Comparison of ENCODE assay signal across 13 mouse cellular contexts in genomic region chr7:24372786-24373185, GRCm38 (mm10). TPM values are rescaled to one million over a fixed set of nuclear protein-coding genes. Genes with fewer than 3 reads are reported as not detected.
A peak's percentile ranks its signal among the peaks of the same experiment; 100 is the strongest.
DNase-seq lines count a peak whose midpoint lies in the region; ATAC-seq and TF ChIP-seq lines count a peak whose summit lies in the region.
"Had no signal": no experiment of that assay in that cellular context is flagged by ENCODE, and none has a peak within 500 bp of the region (broad histone marks: within the 10 kb centered on the region; RNA-seq: fewer than 3 reads in every experiment).

No protein-coding gene starts in this region.

- no peak for DNase-seq in heart, postnatal 10 days
- DNase-seq in spleen, adult 2 months (ENCODE audit: low read depth in 1 of 2, low spot score in 2 of 2), result no peak
- DNase-seq in spleen, adult 18-20 months, result no peak
- DNase-seq in liver, embryonic 11.5 days (ENCODE audit: low spot score), result no peak
- DNase-seq in thymus, postnatal 4 days, result peak; percentile 61
- no peak for DNase-seq in frontal cortex, postnatal 14 days (ENCODE audit: low spot score in 2 of 2)
- DNase-seq: gastrocnemius, postnatal 25 days; kidney, adult 8-10 months had no signal

- H3K9ac ChIP-seq in heart, embryonic 15.5 days, result no peak overlapping the region
- peak overlapping the region; percentile 98 for H3K9ac ChIP-seq in liver, embryonic 11.5 days (ENCODE audit: low read depth, low read length)
- H3K9ac ChIP-seq: embryonic facial prominence, embryonic 15.5 days had no signal

- TF ChIP-seq CTCF in spleen, adult 2 months (IDR thresholded peaks at IDR 0.05; ENCODE audit: extremely low read depth, insufficient read depth, insufficient read length, insufficient replicate concordance), result no peak

- H3K36me3 ChIP-seq in heart, embryonic 15.5 days, result no peaks in the 10 kb centered on the region
- peaks cover 2% of the 10 kb centered on the region; the same call in 1 of the 2 replicates for H3K36me3 ChIP-seq in spleen, adult 2 months (ENCODE audit: control insufficient read depth, insufficient read depth, low read length)
- H3K36me3 ChIP-seq in liver, embryonic 11.5 days (ENCODE audit: control insufficient read depth, insufficient read depth, low read length), result peaks cover 6% of the 10 kb centered on the region; the same call in 1 of the 2 replicates
- H3K36me3 ChIP-seq: embryonic facial prominence, embryonic 15.5 days had no signal

- 51% methylated on average over 4 of the region's 4 CpGs for WGBS in heart, embryonic 15.5 days
- 10% methylated on average over 4 of the region's 4 CpGs for WGBS in spleen, adult 2 months
- 45% methylated on average over 4 of the region's 4 CpGs for WGBS in liver, embryonic 11.5 days

- H3K9me3 ChIP-seq in heart, embryonic 15.5 days (replicated peaks), result no peaks in the 10 kb centered on the region
- no peaks in the 10 kb centered on the region for H3K9me3 ChIP-seq in liver, embryonic 11.5 days (ENCODE audit: control insufficient read depth, low read length)
- H3K9me3 ChIP-seq: embryonic facial prominence, embryonic 15.5 days had no signal

- H3K4me2 ChIP-seq in heart, embryonic 15.5 days, result peak overlapping the region; percentile 20; the same call in 1 of the 2 replicates
- H3K4me2 ChIP-seq in liver, embryonic 11.5 days, result peak overlapping the region; percentile 95
- H3K4me2 ChIP-seq: embryonic facial prominence, embryonic 15.5 days had no signal

- no peak for ATAC-seq in heart, embryonic 15.5 days (replicated peaks; ENCODE audit: insufficient number of reproducible peaks, insufficient read depth, low FRiP score, low read depth)
- no peak for ATAC-seq in liver, embryonic 11.5 days (replicated peaks; ENCODE audit: low FRiP score)
- ATAC-seq in granulocyte monocyte progenitor cell, adult 5-6 weeks (replicated peaks; ENCODE audit: poor library complexity, severe bottlenecking), result no peak

- H3K27ac ChIP-seq in heart, embryonic 15.5 days, result no peak overlapping the region; the same call in 1 of the 2 replicates
- peak overlapping the region; percentile 93 for H3K27ac ChIP-seq in spleen, adult 2 months (ENCODE audit: insufficient read depth, low read length)
- H3K27ac ChIP-seq in liver, embryonic 11.5 days (ENCODE audit: low read depth, low read length), result peak overlapping the region; percentile 99
- H3K27ac ChIP-seq: embryonic facial prominence, embryonic 15.5 days had no signal

- intact Hi-C loops in heart, postnatal 10 days (cut with DNase I), result no loop called here

- peaks cover 4% of the 10 kb centered on the region for H3K27me3 ChIP-seq in heart, embryonic 15.5 days
- no peaks in the 10 kb centered on the region for H3K27me3 ChIP-seq in spleen, adult 2 months (ENCODE audit: control insufficient read depth, insufficient read depth, low read length)
- no peaks in the 10 kb centered on the region; the same call in 1 of the 2 replicates for H3K27me3 ChIP-seq in liver, embryonic 11.5 days (replicated peaks; ENCODE audit: control insufficient read depth, insufficient read depth, low read length)

- peaks cover 23% of the 10 kb centered on the region for H3K4me1 ChIP-seq in heart, embryonic 15.5 days (replicated peaks)
- H3K4me1 ChIP-seq in spleen, adult 2 months (ENCODE audit: control insufficient read depth, insufficient read depth, insufficient read length), result peaks cover 39% of the 10 kb centered on the region
- H3K4me1 ChIP-seq in liver, embryonic 11.5 days (replicated peaks; ENCODE audit: control insufficient read depth, insufficient read depth, low read length), result peaks cover 32% of the 10 kb centered on the region

- no peak overlapping the region; the same call in 1 of the 2 replicates for H3K4me3 ChIP-seq in heart, embryonic 15.5 days
- H3K4me3 ChIP-seq in spleen, adult 2 months (ENCODE audit: extremely low read depth, insufficient read depth, insufficient read length), result peak overlapping the region; percentile 59; the same call in 1 of the 2 replicates
- H3K4me3 ChIP-seq in liver, embryonic 11.5 days (ENCODE audit: low read depth, low read length), result peak overlapping the region; percentile 82
- H3K4me3 ChIP-seq: embryonic facial prominence, embryonic 15.5 days had no signal

- TF ChIP-seq POLR2A in spleen, adult 2 months (IDR thresholded peaks at IDR 0.05; ENCODE audit: low read depth, low read length), result no peak

RNA-seq across cellular contexts. Expression of gene Kcnn4, which starts 2.7 kb away (rescaled TPM):
- polyA plus RNA-seq in heart, embryonic 15.5 days (2015; fragmentation: Nextera tagmentation; extraction: Ambion mirVana), result 1.7 and 8.5 TPM in 2 replicates
- 1 to 10 TPM; 1.2 to 2.2 TPM for total RNA-seq in heart, postnatal 10 days (2021)
- polyA plus RNA-seq in spleen, adult 2 months (2012; rRNA removed), result 102 and 133 TPM in 2 replicates
- 119 and 123 TPM in 2 replicates for polyA plus RNA-seq in liver, embryonic 11.5 days (2014; fragmentation: Nextera tagmentation; extraction: Ambion mirVana)
- 24.2 and 31.4 TPM in 2 replicates for total RNA-seq in granulocyte monocyte progenitor cell, adult 5-6 weeks (2014; fragmentation: Nextera tagmentation)
- 36.3 and 43.5 TPM in 2 replicates for total RNA-seq in granulocyte monocyte progenitor cell, adult 5-6 weeks (2017)

RNA-seq across cellular contexts. Expression of gene Lypd5, which starts 23.8 kb away (rescaled TPM):
- 0.09 TPM in 1 of 2 replicates, not detected in the other for polyA plus RNA-seq in heart, embryonic 15.5 days (2015; fragmentation: Nextera tagmentation; extraction: Ambion mirVana)
- total RNA-seq in heart, postnatal 10 days (2021), result not detected
- not detected in 2 replicates for polyA plus RNA-seq in spleen, adult 2 months (2012; rRNA removed)
- polyA plus RNA-seq in liver, embryonic 11.5 days (2014; fragmentation: Nextera tagmentation; extraction: Ambion mirVana), result not detected in 2 replicates
- not detected in 2 replicates for total RNA-seq in granulocyte monocyte progenitor cell, adult 5-6 weeks (2014; fragmentation: Nextera tagmentation)
- not detected in 2 replicates for total RNA-seq in granulocyte monocyte progenitor cell, adult 5-6 weeks (2017)
- total RNA-seq: gastrocnemius, postnatal 25 days had no signal
- polyA plus RNA-seq: stomach, embryonic 14.5 days had no signal

RNA-seq across cellular contexts. Expression of gene Smg9, which starts 26.6 kb away (rescaled TPM):
- 17.1 and 23.8 TPM in 2 replicates for polyA plus RNA-seq in heart, embryonic 15.5 days (2015; fragmentation: Nextera tagmentation; extraction: Ambion mirVana)
- total RNA-seq in heart, postnatal 10 days (2021), result 10 to 100 TPM; 12.8 to 14.9 TPM
- polyA plus RNA-seq in spleen, adult 2 months (2012; rRNA removed), result 55.7 and 83.3 TPM in 2 replicates
- polyA plus RNA-seq in liver, embryonic 11.5 days (2014; fragmentation: Nextera tagmentation; extraction: Ambion mirVana), result 30.2 and 34.8 TPM in 2 replicates
- 21.6 and 29.5 TPM in 2 replicates for total RNA-seq in granulocyte monocyte progenitor cell, adult 5-6 weeks (2014; fragmentation: Nextera tagmentation)
- 19.5 and 21.8 TPM in 2 replicates for total RNA-seq in granulocyte monocyte progenitor cell, adult 5-6 weeks (2017)

RNA-seq across cellular contexts. Expression of gene Tescl, which starts 39.0 kb away (rescaled TPM):
- polyA plus RNA-seq in heart, embryonic 15.5 days (2015; fragmentation: Nextera tagmentation; extraction: Ambion mirVana), result 0.28 TPM in 1 of 2 replicates, not detected in the other
- total RNA-seq in heart, postnatal 10 days (2021), result under 1 TPM in 1 of 2 experiments, not detected in 1; 0.31 TPM
- polyA plus RNA-seq in spleen, adult 2 months (2012; rRNA removed), result 0.18 and 0.26 TPM in 2 replicates
- polyA plus RNA-seq in liver, embryonic 11.5 days (2014; fragmentation: Nextera tagmentation; extraction: Ambion mirVana), result 0.22 TPM in 1 of 2 replicates, not detected in the other
- not detected in 2 replicates for total RNA-seq in granulocyte monocyte progenitor cell, adult 5-6 weeks (2014; fragmentation: Nextera tagmentation)
- not detected in 2 replicates for total RNA-seq in granulocyte monocyte progenitor cell, adult 5-6 weeks (2017)
- total RNA-seq: gastrocnemius, postnatal 25 days; left cerebral cortex, postnatal 10 days had no signal
- polyA plus RNA-seq: embryonic facial prominence, embryonic 15.5 days had no signal

RNA-seq across cellular contexts. Expression of gene Zfp94, which starts 56.3 kb away (rescaled TPM):
- 4.3 and 5.5 TPM in 2 replicates for polyA plus RNA-seq in heart, embryonic 15.5 days (2015; fragmentation: Nextera tagmentation; extraction: Ambion mirVana)
- total RNA-seq in heart, postnatal 10 days (2021), result 1 to 10 TPM; 2.2 to 2.5 TPM
- polyA plus RNA-seq in spleen, adult 2 months (2012; rRNA removed), result 6.5 and 8.2 TPM in 2 replicates
- 5.6 and 5.8 TPM in 2 replicates for polyA plus RNA-seq in liver, embryonic 11.5 days (2014; fragmentation: Nextera tagmentation; extraction: Ambion mirVana)
- total RNA-seq in granulocyte monocyte progenitor cell, adult 5-6 weeks (2014; fragmentation: Nextera tagmentation), result 5.8 and 6.0 TPM in 2 replicates
- total RNA-seq in granulocyte monocyte progenitor cell, adult 5-6 weeks (2017), result 2.0 and 3.4 TPM in 2 replicates

Comparison
In these comparisons a context has a peak if more than half of its experiments do, and no peak if none do; other contexts are left out.
1. RNA of gene Kcnn4, which starts 2.7 kb away (polyA plus RNA-seq): 119 to 123 TPM in liver, embryonic 11.5 days and 102 to 133 TPM in spleen, adult 2 months; 1.7 to 8.5 TPM in heart, embryonic 15.5 days; every median in the first group is over 10 times any median in the second.